8 mouse cellular contexts compared by ENCODE assay signal in the genomic region with DNA sequence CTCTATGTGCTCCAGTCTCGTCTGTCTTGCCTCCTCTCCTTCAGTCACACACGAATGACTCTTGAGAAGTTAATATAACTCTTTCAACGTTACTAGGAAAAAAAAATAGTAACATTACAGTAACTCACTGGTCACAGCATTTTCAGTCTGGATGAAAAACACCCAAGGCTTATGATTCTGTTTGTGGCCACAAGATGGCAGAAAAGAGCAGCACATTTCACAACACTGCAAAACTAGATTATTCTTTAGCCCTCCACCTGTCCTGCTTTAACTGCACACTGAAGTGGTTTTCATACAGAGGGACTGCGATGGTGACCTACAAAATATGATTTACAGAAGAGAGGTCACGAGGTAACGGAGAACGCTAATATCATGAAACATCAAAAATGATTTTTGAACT. TPM values are rescaled to one million over a fixed set of nuclear protein-coding genes. Genes with fewer than 3 reads are reported as not detected.
DNase-seq lines count a peak whose midpoint lies in the region; ATAC-seq and TF ChIP-seq lines count a peak whose summit lies in the region.

No protein-coding gene starts in this region.

- TF ChIP-seq POLR2A in bone marrow macrophage, adult 2 months (IDR thresholded peaks at IDR 0.05; ENCODE audit: borderline replicate concordance, low read depth, low read length), result no peak
- no peak for TF ChIP-seq POLR2A in lung, adult 2 months (IDR thresholded peaks at IDR 0.05; ENCODE audit: borderline replicate concordance, extremely low read depth, low read depth, low read length)

- peaks cover 43% of the 10 kb centered on the region for H3K4me1 ChIP-seq in G1E (ENCODE audit: insufficient read depth, low read depth, low read length)
- peaks cover 6% of the 10 kb centered on the region; the same call in 1 of the 2 replicates for H3K4me1 ChIP-seq in bone marrow macrophage, adult 2 months (ENCODE audit: control insufficient read depth, insufficient read depth, low read length)
- H3K4me1 ChIP-seq in erythroblast, embryonic 14.5 days (ENCODE audit: control insufficient read depth), result peaks cover 63% of the 10 kb centered on the region
- peaks cover 21% of the 10 kb centered on the region for H3K4me1 ChIP-seq in heart, embryonic 16.5 days (ENCODE audit: control insufficient read depth, insufficient read depth, low read length)
- peaks cover 19% of the 10 kb centered on the region for H3K4me1 ChIP-seq in lung, adult 2 months (ENCODE audit: control insufficient read depth, insufficient read depth, low read length)
- H3K4me1 ChIP-seq in neural tube, embryonic 15.5 days, result peaks cover 26% of the 10 kb centered on the region

- no peak overlapping the region for H3K27ac ChIP-seq in bone marrow macrophage, adult 2 months (ENCODE audit: insufficient read depth, low read depth, low read length)
- peak overlapping the region; percentile 81 for H3K27ac ChIP-seq in heart, embryonic 16.5 days (ENCODE audit: low read length)
- H3K27ac ChIP-seq in neural tube, embryonic 15.5 days (replicated peaks), result peak overlapping the region; percentile 90; the same call in 1 of the 2 replicates

- no peaks in the 10 kb centered on the region for H3K27me3 ChIP-seq in G1E (ENCODE audit: insufficient read depth, low read length)
- no peaks in the 10 kb centered on the region for H3K27me3 ChIP-seq in erythroblast, embryonic 14.5 days (ENCODE audit: control insufficient read depth)
- H3K27me3 ChIP-seq in heart, embryonic 16.5 days (ENCODE audit: control insufficient read depth, insufficient read depth, low read length), result no peaks in the 10 kb centered on the region
- H3K27me3 ChIP-seq in neural tube, embryonic 15.5 days (replicated peaks), result no peaks in the 10 kb centered on the region

- H3K4me3 ChIP-seq in G1E (ENCODE audit: low read depth, low read length), result peak overlapping the region; percentile 67; the same call in 1 of the 2 replicates
- H3K4me3 ChIP-seq in bone marrow macrophage, adult 2 months (ENCODE audit: insufficient read depth, low read length), result peak overlapping the region; percentile 52
- H3K4me3 ChIP-seq in erythroblast, embryonic 14.5 days (replicated peaks), result peak overlapping the region; percentile 78
- peak overlapping the region; percentile 52 for H3K4me3 ChIP-seq in heart, embryonic 16.5 days (ENCODE audit: low read length)
- no peak overlapping the region for H3K4me3 ChIP-seq in lung, adult 2 months (replicated peaks; ENCODE audit: extremely low read depth, low read depth, low read length)
- H3K4me3 ChIP-seq in neural tube, embryonic 15.5 days (replicated peaks), result peak overlapping the region; percentile 42

- TF ChIP-seq CTCF in G1E (IDR thresholded peaks at IDR 0.05; ENCODE audit: low read depth, low read length), result peak; percentile 74
- TF ChIP-seq CTCF in bone marrow macrophage, adult 2 months (IDR thresholded peaks at IDR 0.05; ENCODE audit: low read depth, low read length), result no peak
- TF ChIP-seq CTCF in lung, adult 2 months (IDR thresholded peaks at IDR 0.05; ENCODE audit: insufficient read depth, low read length), result peak; percentile 56; the same call in 1 of the 2 replicates

- DNase-seq in G1E (ENCODE audit: low spot score), result peak; percentile 11
- peak; percentile 62 to 75 for DNase-seq in kidney, postnatal 36 days
- DNase-seq in lung, adult 2 months, result peak; percentile 49
- DNase-seq in yolk sac, embryonic 10.5 days (ENCODE audit: low spot score), result peak; percentile 64

- WGBS in heart, embryonic 16.5 days, result 0% methylated on average over 7 of the region's 7 CpGs
- under 1% methylated on average over 7 of the region's 7 CpGs for WGBS in lung, adult 2 months
- WGBS in neural tube, embryonic 15.5 days, result under 1% methylated on average over 7 of the region's 7 CpGs

- ATAC-seq in G1E (ENCODE audit: extremely low read depth, insufficient number of reproducible peaks, low FRiP score, poor library complexity, severe bottlenecking), result no peak
- no peak for ATAC-seq in heart, embryonic 16.5 days (replicated peaks; ENCODE audit: extremely low read depth, insufficient read depth, low FRiP score)
- no peak for ATAC-seq in neural tube, embryonic 15.5 days (ENCODE audit: low FRiP score)

- peak overlapping the region; percentile 91 for H3K4me2 ChIP-seq in heart, embryonic 16.5 days (ENCODE audit: low read depth, low read length)
- peak overlapping the region; percentile 86 for H3K4me2 ChIP-seq in neural tube, embryonic 15.5 days

- no peaks in the 10 kb centered on the region for H3K9me3 ChIP-seq in G1E (replicated peaks)
- H3K9me3 ChIP-seq in erythroblast, embryonic 14.5 days (ENCODE audit: control insufficient read depth, low read length), result no peaks in the 10 kb centered on the region
- no peaks in the 10 kb centered on the region for H3K9me3 ChIP-seq in heart, embryonic 16.5 days (replicated peaks; ENCODE audit: control insufficient read depth, low read length)
- H3K9me3 ChIP-seq in neural tube, embryonic 15.5 days (replicated peaks), result no peaks in the 10 kb centered on the region

- H3K9ac ChIP-seq in heart, embryonic 16.5 days (ENCODE audit: low read length), result peak overlapping the region; percentile 65
- H3K9ac ChIP-seq in neural tube, embryonic 15.5 days (replicated peaks), result peak overlapping the region; percentile 50

- H3K36me3 ChIP-seq in G1E (replicated peaks), result no peaks in the 10 kb centered on the region
- H3K36me3 ChIP-seq in erythroblast, embryonic 14.5 days (ENCODE audit: control insufficient read depth), result no peaks in the 10 kb centered on the region; the same call in 1 of the 2 replicates
- no peaks in the 10 kb centered on the region for H3K36me3 ChIP-seq in heart, embryonic 16.5 days (ENCODE audit: control insufficient read depth, insufficient read depth)
- H3K36me3 ChIP-seq in neural tube, embryonic 15.5 days, result no peaks in the 10 kb centered on the region

RNA-seq across cellular contexts. Expression of a gene that starts 1.2 kb away (rescaled TPM):
- total RNA-seq in G1E (2014; fragmentation: Nextera tagmentation), result 900 and 963 TPM in 2 replicates
- 1,351 and 1,816 TPM in 2 replicates for total RNA-seq in G1E (2017)
- 2.1 and 8.3 TPM in 2 replicates for polyA plus RNA-seq in G1E (2012)
- not detected in 2 replicates for polyA plus RNA-seq in bone marrow macrophage, adult 2 months (2012; ENCODE audit: insufficient read depth, insufficient read length, missing spikeins)
- polyA plus RNA-seq in erythroblast, embryonic 14.5 days (2012), result 2.0 and 7.9 TPM in 2 replicates
- polyA plus RNA-seq in heart, embryonic 16.5 days (2015; fragmentation: Nextera tagmentation; extraction: Ambion mirVana), result 0.86 and 1.7 TPM in 2 replicates
- polyA plus RNA-seq in lung, adult 2 months (2012; rRNA removed), result 0.72 and 1.6 TPM in 2 replicates
- not detected in 2 replicates for polyA plus RNA-seq in neural tube, embryonic 15.5 days (2015; fragmentation: Nextera tagmentation; extraction: Ambion mirVana)

RNA-seq across cellular contexts. Expression of a gene that starts 1.5 kb away (rescaled TPM):
- total RNA-seq in G1E (2014; fragmentation: Nextera tagmentation), result 968 and 989 TPM in 2 replicates
- 2,644 and 2,651 TPM in 2 replicates for total RNA-seq in G1E (2017)
- 2,561 and 4,652 TPM in 2 replicates for polyA plus RNA-seq in G1E (2012)
- polyA plus RNA-seq in bone marrow macrophage, adult 2 months (2012; ENCODE audit: insufficient read depth, insufficient read length, missing spikeins), result 4.0 TPM in 1 of 2 replicates, not detected in the other
- 28.0 and 37.9 TPM in 2 replicates for polyA plus RNA-seq in erythroblast, embryonic 14.5 days (2012)
- polyA plus RNA-seq in heart, embryonic 16.5 days (2015; fragmentation: Nextera tagmentation; extraction: Ambion mirVana), result 4.3 and 8.1 TPM in 2 replicates
- polyA plus RNA-seq in lung, adult 2 months (2012; rRNA removed), result 5.8 and 6.7 TPM in 2 replicates
- 7.9 and 9.5 TPM in 2 replicates for polyA plus RNA-seq in neural tube, embryonic 15.5 days (2015; fragmentation: Nextera tagmentation; extraction: Ambion mirVana)

RNA-seq across cellular contexts. Expression of a gene that starts 2.7 kb away (rescaled TPM):
- total RNA-seq in G1E (2014; fragmentation: Nextera tagmentation), result 178 and 383 TPM in 2 replicates
- 634 and 1,163 TPM in 2 replicates for total RNA-seq in G1E (2017)
- 29.3 and 131 TPM in 2 replicates for polyA plus RNA-seq in G1E (2012)
- 6.9 TPM in 1 of 2 replicates, not detected in the other for polyA plus RNA-seq in bone marrow macrophage, adult 2 months (2012; ENCODE audit: insufficient read depth, insufficient read length, missing spikeins)
- 27.8 and 67.4 TPM in 2 replicates for polyA plus RNA-seq in erythroblast, embryonic 14.5 days (2012)
- 4.8 and 6.2 TPM in 2 replicates for polyA plus RNA-seq in heart, embryonic 16.5 days (2015; fragmentation: Nextera tagmentation; extraction: Ambion mirVana)
- polyA plus RNA-seq in lung, adult 2 months (2012; rRNA removed), result 8.2 and 8.6 TPM in 2 replicates
- polyA plus RNA-seq in neural tube, embryonic 15.5 days (2015; fragmentation: Nextera tagmentation; extraction: Ambion mirVana), result 3.2 and 5.6 TPM in 2 replicates

RNA-seq across cellular contexts. Expression of a gene that starts 7.1 kb away (rescaled TPM):
- total RNA-seq in G1E (2014; fragmentation: Nextera tagmentation), result 170 and 209 TPM in 2 replicates
- total RNA-seq in G1E (2017), result 309 and 556 TPM in 2 replicates
- 1.2 and 3.4 TPM in 2 replicates for polyA plus RNA-seq in G1E (2012)
- polyA plus RNA-seq in bone marrow macrophage, adult 2 months (2012; ENCODE audit: insufficient read depth, insufficient read length, missing spikeins), result 2.1 TPM in 1 of 2 replicates, not detected in the other
- 1.8 and 3.9 TPM in 2 replicates for polyA plus RNA-seq in erythroblast, embryonic 14.5 days (2012)
- polyA plus RNA-seq in heart, embryonic 16.5 days (2015; fragmentation: Nextera tagmentation; extraction: Ambion mirVana), result 1.8 and 2.4 TPM in 2 replicates
- polyA plus RNA-seq in lung, adult 2 months (2012; rRNA removed), result 0.70 TPM in 1 of 2 replicates, not detected in the other
- 0.87 and 2.3 TPM in 2 replicates for polyA plus RNA-seq in neural tube, embryonic 15.5 days (2015; fragmentation: Nextera tagmentation; extraction: Ambion mirVana)

RNA-seq across cellular contexts. Expression of a gene that starts 16.8 kb away (rescaled TPM):
- total RNA-seq in G1E (2014; fragmentation: Nextera tagmentation), result not detected in 2 replicates
- total RNA-seq in G1E (2017), result 0.12 and 0.22 TPM in 2 replicates
- not detected in 2 replicates for polyA plus RNA-seq in G1E (2012)
- not detected in 2 replicates for polyA plus RNA-seq in bone marrow macrophage, adult 2 months (2012; ENCODE audit: insufficient read depth, insufficient read length, missing spikeins)
- polyA plus RNA-seq in erythroblast, embryonic 14.5 days (2012), result not detected in 2 replicates
- not detected in 2 replicates for polyA plus RNA-seq in heart, embryonic 16.5 days (2015; fragmentation: Nextera tagmentation; extraction: Ambion mirVana)
- not detected in 2 replicates for polyA plus RNA-seq in lung, adult 2 months (2012; rRNA removed)
- polyA plus RNA-seq in neural tube, embryonic 15.5 days (2015; fragmentation: Nextera tagmentation; extraction: Ambion mirVana), result not detected in 2 replicates

Comparison
In these comparisons a context has a peak if more than half of its experiments do, and no peak if none do; other contexts are left out.
1. DNase-seq: peak in every context shown above with its lines; median percentile 68 in kidney, postnatal 36 days; 64 in yolk sac, embryonic 10.5 days; 49 in lung, adult 2 months; 11 in G1E.
2. RNA of a gene that starts 1.5 kb away (polyA plus RNA-seq): 2,561 to 4,652 TPM in G1E; 28.0 to 37.9 TPM in erythroblast, embryonic 14.5 days, 7.9 to 9.5 TPM in neural tube, embryonic 15.5 days, 5.8 to 6.7 TPM in lung, adult 2 months, 4.3 to 8.1 TPM in heart, embryonic 16.5 days and 4.0 TPM in bone marrow macrophage, adult 2 months; every median in the first group is over 10 times any median in the second.